Mouse (Mus musculus) heart, embryonic 15.5 days (tissue): ENCODE measurements around the gene Fam19a4. TPM values are rescaled to one million over a fixed set of nuclear protein-coding genes. Genes with fewer than 3 reads are reported as not detected.

Source experiments
- ATAC-seq: fragments of 200-750 bp; cut with Nextera tagmentation; replicated peaks from 2 replicates; pipeline ENCODE4 v1.8.0; 2017; ENCODE audit warnings: low read depth, moderate TSS enrichment; ENCODE audit not compliant: insufficient number of reproducible peaks, insufficient read depth, low FRiP score
- H3K27ac ChIP-seq: fragments of 300-500 bp; sonication (generic); 2 replicates; pipeline ENCODE4 v1.5.1; 2015; ENCODE audit warnings: mild to moderate bottlenecking, inconsistent platforms
- H3K27me3 ChIP-seq: fragments of 300-500 bp; sonication (generic); 2 replicates; pipeline ENCODE4 v1.6.1; 2015; ENCODE audit warnings: inconsistent platforms
- H3K36me3 ChIP-seq: fragments of 300-500 bp; sonication (generic); 2 replicates; pipeline ENCODE4 v1.6.1; 2015; ENCODE audit warnings: mild to moderate bottlenecking, inconsistent platforms
- H3K4me1 ChIP-seq: fragments of 300-500 bp; sonication (generic); replicated peaks from 2 replicates; pipeline ENCODE4 v1.6.1; 2015; ENCODE audit warnings: inconsistent platforms
- H3K4me2 ChIP-seq: fragments of 300-500 bp; sonication (generic); 2 replicates; pipeline ENCODE4 v1.6.1; 2015; ENCODE audit warnings: inconsistent platforms, mild to moderate bottlenecking, moderate library complexity
- H3K4me3 ChIP-seq: fragments of 300-500 bp; sonication (generic); 2 replicates; pipeline ENCODE4 v1.5.1; 2015; ENCODE audit warnings: mild to moderate bottlenecking, inconsistent platforms
- H3K9ac ChIP-seq: fragments of 300-500 bp; sonication (generic); 2 replicates; pipeline ENCODE4 v1.6.1; 2015; ENCODE audit warnings: mild to moderate bottlenecking, inconsistent platforms
- H3K9me3 ChIP-seq: fragments of 300-500 bp; sonication (generic); replicated peaks from 2 replicates; pipeline ENCODE4 v1.6.1; 2016; ENCODE audit warnings: inconsistent platforms
- WGBS: fragments of 180-500 bp; shearing (Covaris S2); methylation state at CpG from one replicate; pipeline ENCODE4 v1.1.7; 2015; ENCODE audit warnings: mixed read lengths; 5-methylcytosine and 5-hydroxymethylcytosine counted together
- polyA plus RNA-seq: library from polyadenylated mRNA; unstranded; fragments of >200 nt; fragmentation: Nextera tagmentation; extraction: Ambion mirVana; gene quantifications from 2 replicates; pipeline ENCODE4 v1.2.1, GENCODE M21; 2015

Fam19a4 gene
- polyA plus RNA-seq: 0.10 and 0.34 TPM in 2 replicates

DNA sequence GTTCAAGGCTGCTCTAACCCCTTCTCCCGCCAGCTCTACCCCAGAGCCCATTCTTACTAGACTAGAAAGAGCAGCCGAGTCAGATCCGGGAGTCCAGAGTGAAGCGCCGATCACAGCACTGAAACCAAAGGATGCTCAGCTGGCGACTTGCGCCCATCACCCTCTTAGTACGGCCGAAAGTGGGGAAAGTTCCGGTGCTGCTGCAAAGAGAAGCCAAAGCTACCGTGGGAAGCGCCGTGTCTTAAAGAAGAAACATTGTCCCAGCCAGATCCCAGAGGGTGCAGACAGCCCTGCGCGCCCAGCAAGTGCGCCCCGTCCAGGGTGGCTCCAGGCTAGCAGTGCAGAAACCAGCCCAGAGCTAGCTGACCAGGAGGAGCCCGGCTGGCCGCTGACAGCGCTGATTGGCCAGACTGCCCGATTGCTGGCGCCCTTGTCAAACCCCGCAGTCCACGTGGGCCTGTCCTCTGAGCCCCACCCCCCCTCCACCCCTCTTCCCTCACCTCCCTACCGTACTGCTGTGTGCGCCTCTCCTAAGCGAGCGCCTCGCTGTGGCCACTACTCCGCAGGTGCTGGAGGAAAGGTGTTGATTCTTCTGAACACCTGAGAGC, at the start of gene Fam19a4:
Fam19a4 (minus strand) TSS at position 340 of the 608 bp plus-strand sequence.
- peak; percentile 80 for ATAC-seq
- H3K9me3 ChIP-seq: no peaks in the 10 kb centered on the region
- H3K4me3 ChIP-seq: peak within 1 kb of the TSS; percentile 50
- H3K36me3 ChIP-seq: no peaks in the 10 kb centered on the region
- peak within 1 kb of the TSS; percentile 28; the same call in 1 of the 2 replicates for H3K9ac ChIP-seq
- H3K4me1 ChIP-seq: peaks cover 17% of the 10 kb centered on the region
- no peak within 1 kb of the TSS for H3K27ac ChIP-seq
- H3K27me3 ChIP-seq: peaks cover 54% of the 10 kb centered on the region
- under 1% methylated on average over 30 of the region's 30 CpGs for WGBS
- peak within 1 kb of the TSS; percentile 82 for H3K4me2 ChIP-seq

DNA sequence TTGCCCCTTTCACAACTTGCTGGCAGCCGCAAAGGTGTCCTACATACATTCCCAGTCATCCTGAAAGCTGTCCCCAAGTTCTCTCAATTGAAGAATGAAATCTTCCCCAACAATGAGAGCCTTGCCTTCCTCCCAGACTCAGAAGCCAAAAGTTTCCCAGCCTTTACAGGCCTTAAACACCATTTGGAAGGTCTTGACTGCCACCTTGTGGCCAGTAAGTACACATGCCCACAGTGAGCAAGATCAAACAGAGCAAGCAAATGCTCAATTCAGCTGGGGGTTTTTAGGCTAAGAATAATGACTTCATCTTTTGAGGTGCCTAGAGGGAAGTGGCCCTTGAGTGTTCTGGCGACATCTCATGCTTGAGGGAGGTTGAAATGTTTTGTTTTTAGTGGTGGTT, 46.6 kb upstream of the Fam19a4 start:
- H3K9me3 ChIP-seq: no peaks in the 10 kb centered on the region

GRCm38 (mm10) chr6:97106106-97106505, 45.9 kb upstream of the Fam19a4 start:
- Histone ChIP-seq H3K9me3 (no peaks in the 10 kb centered on the region), H3K27me3 (peaks cover 8% of the 10 kb centered on the region; the same call in 1 of the 2 replicates), H3K27ac (no peak overlapping the region), H3K4me2 (no peak overlapping the region), H3K36me3 (0 out of 2 replicates have a peak, but pooled peaks cover 3% of the 10 kb centered on the region), H3K9ac (no peak overlapping the region), H3K4me1 (peaks cover 4% of the 10 kb centered on the region), H3K4me3 (no peak overlapping the region)
- WGBS: 76% methylated on average over 8 of the region's 8 CpGs
- ATAC-seq: no peak

More for the DNA sequence above, 46.6 kb upstream of the Fam19a4 start:
- ATAC-seq: no peak
- H3K4me1 ChIP-seq: no peaks in the 10 kb centered on the region
- H3K27ac ChIP-seq: no peak overlapping the region
- H3K9ac ChIP-seq: no peak overlapping the region
- H3K36me3 ChIP-seq: peaks cover 9% of the 10 kb centered on the region
- H3K4me3 ChIP-seq: no peak overlapping the region
- peaks cover 3% of the 10 kb centered on the region; the same call in 1 of the 2 replicates for H3K27me3 ChIP-seq
- WGBS: 12% methylated on average over 2 of the region's 2 CpGs
- no peak overlapping the region for H3K4me2 ChIP-seq

DNA sequence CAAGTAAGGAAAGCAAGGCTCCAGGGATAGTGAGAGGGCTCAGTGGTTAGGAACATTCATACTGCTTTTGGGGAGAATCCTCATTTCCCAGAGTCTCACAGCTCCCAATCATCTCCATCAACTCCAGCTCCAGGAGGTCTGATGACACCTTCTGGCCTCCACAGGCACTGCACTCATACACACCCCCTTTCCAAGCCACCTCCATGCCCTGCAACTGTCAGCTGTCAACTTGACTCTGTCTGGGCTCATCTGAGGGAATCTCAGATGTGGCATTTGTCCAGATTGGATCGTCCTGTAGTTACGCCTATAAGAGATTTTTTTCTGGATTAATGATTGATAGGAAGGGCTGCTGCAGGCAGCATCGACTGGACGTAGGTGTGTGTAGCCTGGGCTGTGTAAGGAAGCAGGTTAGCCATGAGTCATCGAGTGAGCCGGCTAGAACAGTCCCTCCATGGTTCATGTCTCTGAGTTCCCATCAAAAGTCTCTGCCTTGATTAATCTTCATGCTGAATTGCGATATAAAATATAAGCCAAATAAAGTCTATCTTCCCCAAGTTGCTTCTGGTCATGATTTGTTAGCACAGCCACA, 44.1 kb upstream of the Fam19a4 start:
- peaks cover 4% of the 10 kb centered on the region for H3K4me1 ChIP-seq
- 74% methylated on average over 7 of the region's 7 CpGs for WGBS

DNA sequence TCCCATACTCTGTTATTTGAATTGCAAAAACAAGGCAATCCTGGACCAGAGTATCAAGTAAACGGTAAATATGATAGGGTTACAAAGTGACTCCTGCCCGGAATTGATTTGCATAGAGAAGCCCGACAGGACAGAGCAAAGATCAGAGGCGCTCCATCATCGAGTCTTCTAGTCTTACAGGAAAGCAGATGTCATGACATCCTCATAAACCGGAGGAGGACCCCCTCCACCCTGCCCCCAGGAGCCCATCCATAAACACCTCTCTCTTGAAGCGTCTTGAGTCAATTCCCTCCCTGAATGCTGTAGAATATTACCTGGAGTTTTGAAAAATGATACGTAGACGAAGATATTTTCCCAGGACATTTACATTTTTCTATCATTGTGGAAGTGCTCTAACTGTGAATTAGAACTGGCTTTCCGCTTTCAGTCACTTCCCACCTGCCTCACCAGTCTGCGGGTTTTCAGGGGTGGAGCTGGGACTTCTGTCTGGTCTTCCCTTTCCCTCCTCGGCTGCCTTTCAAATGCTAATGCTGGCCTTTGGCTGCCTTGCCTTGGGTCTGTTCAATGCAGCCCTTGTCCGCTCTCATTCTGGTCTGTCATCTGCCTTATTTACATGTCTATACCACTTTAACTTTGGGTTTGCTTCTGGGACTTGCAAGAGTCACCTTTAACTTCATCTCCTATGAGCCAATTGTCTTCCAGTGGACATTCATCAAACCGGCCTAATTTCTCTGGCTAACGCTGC, 41.9 kb upstream of the Fam19a4 start:
- Histone ChIP-seq H3K4me2 (peak overlapping the region; percentile 33; the same call in 1 of the 2 replicates), H3K4me1 (peaks cover 4% of the 10 kb centered on the region), H3K4me3 (no peak overlapping the region), H3K27me3 (peaks cover 9% of the 10 kb centered on the region; the same call in 1 of the 2 replicates), H3K9ac (no peak overlapping the region), H3K36me3 (no peaks in the 10 kb centered on the region), H3K9me3 (no peaks in the 10 kb centered on the region), H3K27ac (no peak overlapping the region)
- WGBS: 13% methylated on average over 15 of the region's 15 CpGs
- ATAC-seq: no peak

More for the DNA sequence above, 44.1 kb upstream of the Fam19a4 start:
- Histone ChIP-seq H3K27me3 (peaks cover 9% of the 10 kb centered on the region; the same call in 1 of the 2 replicates), H3K9ac (no peak overlapping the region), H3K36me3 (0 out of 2 replicates have a peak, but pooled peaks cover under 1% of the 10 kb centered on the region), H3K27ac (no peak overlapping the region), H3K4me2 (no peak overlapping the region), H3K9me3 (no peaks in the 10 kb centered on the region), H3K4me3 (no peak overlapping the region)
- ATAC-seq: no peak

DNA sequence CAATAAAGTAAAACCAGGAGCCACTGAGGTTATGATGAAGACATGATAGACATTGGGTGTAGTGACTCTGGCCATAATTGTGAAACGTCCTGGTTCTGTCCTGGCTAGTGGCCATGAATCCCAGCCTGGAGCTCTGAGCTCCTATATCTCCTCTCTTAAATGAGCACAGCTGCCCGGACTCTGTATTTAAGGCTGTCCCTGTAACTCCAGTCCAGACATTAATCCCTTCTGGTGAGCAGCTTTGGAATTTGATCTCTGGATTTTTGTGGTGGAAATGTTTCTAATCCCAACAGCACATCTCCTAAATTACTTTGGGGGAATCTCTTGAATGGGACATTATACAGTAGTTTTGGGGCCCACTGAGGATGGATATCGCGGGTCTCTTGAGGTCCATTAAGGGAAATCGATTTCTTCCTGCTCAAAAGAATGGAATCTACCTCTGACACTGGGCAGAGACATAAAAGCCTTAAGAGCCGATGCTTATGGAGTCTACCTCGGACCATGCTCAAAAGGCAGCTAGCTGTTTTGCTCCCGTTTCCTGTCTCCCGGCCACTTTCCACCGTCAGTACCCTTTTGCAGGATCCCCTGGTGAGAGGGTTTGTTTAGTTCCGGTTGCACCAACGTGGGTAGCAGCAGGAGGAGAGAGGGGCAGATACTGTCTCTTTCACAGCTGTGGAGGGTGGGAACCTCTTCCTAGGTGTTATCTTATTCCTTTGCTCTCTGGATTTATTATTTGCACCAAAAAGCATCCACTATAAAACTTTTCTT, 41.2 kb upstream of the Fam19a4 start:
- Histone ChIP-seq H3K9me3 (no peaks in the 10 kb centered on the region), H3K27me3 (peaks cover 9% of the 10 kb centered on the region; the same call in 1 of the 2 replicates), H3K36me3 (no peaks in the 10 kb centered on the region), H3K4me2 (peak overlapping the region; percentile 33), H3K9ac (no peak overlapping the region), H3K4me1 (peaks cover 4% of the 10 kb centered on the region), H3K27ac (no peak overlapping the region), H3K4me3 (no peak overlapping the region)
- 17% methylated on average over 12 of the region's 12 CpGs for WGBS
- no peak for ATAC-seq

DNA sequence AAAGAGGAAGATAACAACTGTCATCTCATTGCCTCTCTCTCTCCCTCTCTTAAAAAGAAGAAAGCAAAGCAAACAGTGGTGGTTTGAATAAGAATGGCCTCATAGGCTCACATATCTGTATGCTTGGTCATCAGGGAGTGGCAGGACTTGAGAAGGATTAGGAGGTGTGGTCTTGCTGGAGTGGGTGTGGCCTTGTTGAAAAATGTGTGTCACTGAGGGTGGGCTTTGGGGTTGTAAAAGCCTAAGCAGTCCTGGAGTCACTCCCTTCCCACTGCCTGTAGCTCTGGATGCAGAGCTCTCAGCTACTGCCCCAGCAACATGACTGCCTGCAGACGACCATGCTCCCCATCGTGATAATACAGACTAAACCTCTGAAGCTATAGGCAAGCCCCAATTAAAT, 22.1 kb upstream of the Fam19a4 start:
- H3K27ac ChIP-seq: no peak overlapping the region
- H3K9ac ChIP-seq: no peak overlapping the region
- no peaks in the 10 kb centered on the region for H3K4me1 ChIP-seq
- H3K36me3 ChIP-seq: no peaks in the 10 kb centered on the region
- H3K4me3 ChIP-seq: no peak overlapping the region
- no peak overlapping the region for H3K4me2 ChIP-seq
- 90% methylated on average over 2 of the region's 2 CpGs for WGBS
- peaks cover 3% of the 10 kb centered on the region; the same call in 1 of the 2 replicates for H3K9me3 ChIP-seq
- no peak for ATAC-seq
- H3K27me3 ChIP-seq: no peaks in the 10 kb centered on the region

- Histone ChIP-seq H3K4me2 (no peak overlapping the region), H3K4me3 (no peak overlapping the region), H3K27ac (no peak overlapping the region), H3K9ac (no peak overlapping the region), H3K27me3 (no peaks in the 10 kb centered on the region), H3K9me3 (no peaks in the 10 kb centered on the region), H3K4me1 (no peaks in the 10 kb centered on the region), H3K36me3 (no peaks in the 10 kb centered on the region)
- ATAC-seq: no peak
- 45% methylated on average over 9 of the region's 9 CpGs for WGBS
Measured at GRCm38 (mm10) chr6:97080016-97080415, 19.8 kb upstream of the Fam19a4 start.

DNA sequence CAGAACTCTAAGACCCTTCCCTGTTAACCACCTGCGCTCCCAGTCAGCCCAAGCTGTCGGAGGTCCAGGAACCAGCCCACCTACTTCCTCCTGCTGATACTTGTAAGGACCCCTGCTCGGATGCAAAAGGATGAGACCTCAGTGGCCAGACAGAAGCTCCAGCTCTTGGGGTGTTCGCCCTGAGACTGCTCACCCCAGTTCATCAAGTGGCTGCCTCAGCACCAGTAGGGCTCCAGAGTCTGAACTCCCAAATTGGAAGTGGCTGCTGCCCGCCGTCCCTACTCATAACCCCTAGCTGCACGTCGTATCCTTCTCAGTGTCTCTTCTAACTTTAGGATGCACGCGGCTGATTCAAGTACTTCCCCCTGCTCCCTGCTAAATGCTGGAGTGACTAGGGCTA, 614 bp downstream of the Fam19a4 start:
- WGBS: 3% methylated on average over 10 of the region's 10 CpGs
- peak overlapping the region; percentile 28; the same call in 1 of the 2 replicates for H3K9ac ChIP-seq
- peaks cover 54% of the 10 kb centered on the region for H3K27me3 ChIP-seq
- peaks cover 17% of the 10 kb centered on the region for H3K4me1 ChIP-seq
- no peak for ATAC-seq
- H3K9me3 ChIP-seq: no peaks in the 10 kb centered on the region
- no peak overlapping the region for H3K27ac ChIP-seq
- peak overlapping the region; percentile 82 for H3K4me2 ChIP-seq
- peak overlapping the region; percentile 50 for H3K4me3 ChIP-seq
- H3K36me3 ChIP-seq: no peaks in the 10 kb centered on the region

GRCm38 (mm10) chr6:97052196-97052770, 7.9 kb downstream of the Fam19a4 start:
- 69% methylated on average over 8 of the region's 8 CpGs for WGBS
- no peaks in the 10 kb centered on the region for H3K9me3 ChIP-seq
- peaks cover 7% of the 10 kb centered on the region for H3K27me3 ChIP-seq
- H3K4me1 ChIP-seq: no peaks in the 10 kb centered on the region
- no peak overlapping the region for H3K27ac ChIP-seq
- ATAC-seq: no peak
- H3K9ac ChIP-seq: no peak overlapping the region
- H3K4me2 ChIP-seq: no peak overlapping the region
- no peak overlapping the region for H3K4me3 ChIP-seq
- no peaks in the 10 kb centered on the region for H3K36me3 ChIP-seq
